Mouse (Mus musculus): ENCODE results near the gene Ucn. TPM values are rescaled to one million over a fixed set of nuclear protein-coding genes. Genes with fewer than 3 reads are reported as not detected.

The Ucn gene
- not detected for total RNA-seq (2021)
- long read RNA-seq, result 0 reads

DNA sequence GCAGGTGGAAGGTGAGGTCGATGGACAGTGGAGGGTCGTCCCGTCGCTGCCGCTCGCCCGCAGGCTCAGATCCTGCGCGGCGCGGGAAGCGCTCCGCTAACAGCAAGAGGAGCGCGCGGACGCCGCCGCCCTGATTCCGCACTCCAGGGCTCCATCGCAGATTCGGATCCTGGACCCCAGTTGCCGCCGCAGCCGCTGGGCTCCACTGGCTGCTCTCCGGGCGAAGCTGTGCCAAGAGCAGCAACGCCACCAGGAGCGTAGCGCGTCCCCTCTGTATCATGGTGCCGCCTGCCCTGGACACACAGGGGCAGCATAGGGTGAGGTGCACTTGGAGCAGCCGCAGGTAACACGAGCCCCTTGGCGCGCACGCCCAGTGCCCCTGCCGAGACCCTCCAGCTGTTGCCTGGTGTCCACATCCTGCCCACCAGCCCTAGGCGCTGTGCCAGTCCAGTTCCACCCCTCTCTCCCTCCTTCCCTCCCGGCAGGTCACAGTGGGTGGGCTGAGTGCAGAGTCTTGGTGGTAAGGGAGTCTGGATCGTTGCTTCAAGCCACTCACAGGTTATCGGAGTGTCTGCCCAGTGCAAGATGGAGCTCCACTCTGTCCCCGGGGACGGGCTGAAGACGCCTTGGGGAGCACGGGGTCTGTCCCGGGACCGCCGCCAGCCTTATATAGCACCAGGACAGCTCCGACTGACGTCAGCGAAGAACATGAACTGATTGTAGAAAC, at the start of gene Ucn:
Ucn (minus strand) TSS at position 589 of the 727 bp plus-strand sequence.
- no peak for DNase-seq (ENCODE audit: low spot score in 2 of 2)

DNA sequence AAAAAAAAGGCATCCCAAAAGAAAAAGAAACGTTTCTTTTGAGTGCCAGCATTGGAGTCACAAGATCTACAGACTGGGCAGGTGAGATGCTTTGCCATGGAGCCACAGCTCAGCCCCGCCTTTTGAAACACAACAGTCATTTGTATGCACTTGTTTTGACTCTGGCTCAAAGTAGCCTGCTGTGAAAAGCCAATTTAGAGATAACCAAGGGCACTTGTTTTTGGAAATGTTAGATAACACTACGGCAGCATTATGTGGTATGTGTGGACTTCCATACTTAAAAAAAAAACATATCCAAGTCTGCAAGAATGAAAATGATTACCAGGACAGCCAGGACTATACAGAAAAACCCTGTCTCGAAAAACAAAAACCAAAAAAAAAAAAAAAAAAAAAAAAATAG, 45.0 kb upstream of the Ucn start:
- no peak for DNase-seq (ENCODE audit: low spot score in 2 of 2)

DNA sequence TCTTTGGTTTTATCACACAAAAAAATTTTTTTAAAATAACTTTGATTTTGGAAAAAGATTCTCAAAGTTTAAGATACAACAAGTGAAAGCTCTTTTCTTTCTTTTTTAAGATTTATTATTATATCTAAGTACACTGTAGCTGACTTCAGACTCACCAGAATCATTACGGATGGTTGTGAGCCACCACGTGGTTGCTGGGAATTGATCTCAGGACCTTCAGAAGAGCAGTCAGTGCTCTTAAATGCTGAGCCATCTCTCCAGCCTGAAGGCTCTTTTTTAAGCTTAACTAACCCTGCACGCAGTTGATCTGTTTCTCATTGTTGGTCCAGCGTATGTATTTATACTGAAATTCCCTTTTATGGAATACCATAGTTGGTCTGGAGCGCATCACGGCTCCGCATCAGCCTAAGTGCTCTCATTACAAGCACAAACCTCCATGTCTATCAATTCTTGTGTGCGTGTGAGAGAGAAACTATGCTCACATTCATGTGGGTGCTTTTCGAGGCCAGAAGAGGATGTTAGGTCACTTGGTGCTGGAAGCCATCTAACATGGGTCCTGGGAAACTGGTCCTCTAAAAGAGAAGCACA, 42.6 kb upstream of the Ucn start:
- no peak for DNase-seq (ENCODE audit: low spot score in 2 of 2)

DNA sequence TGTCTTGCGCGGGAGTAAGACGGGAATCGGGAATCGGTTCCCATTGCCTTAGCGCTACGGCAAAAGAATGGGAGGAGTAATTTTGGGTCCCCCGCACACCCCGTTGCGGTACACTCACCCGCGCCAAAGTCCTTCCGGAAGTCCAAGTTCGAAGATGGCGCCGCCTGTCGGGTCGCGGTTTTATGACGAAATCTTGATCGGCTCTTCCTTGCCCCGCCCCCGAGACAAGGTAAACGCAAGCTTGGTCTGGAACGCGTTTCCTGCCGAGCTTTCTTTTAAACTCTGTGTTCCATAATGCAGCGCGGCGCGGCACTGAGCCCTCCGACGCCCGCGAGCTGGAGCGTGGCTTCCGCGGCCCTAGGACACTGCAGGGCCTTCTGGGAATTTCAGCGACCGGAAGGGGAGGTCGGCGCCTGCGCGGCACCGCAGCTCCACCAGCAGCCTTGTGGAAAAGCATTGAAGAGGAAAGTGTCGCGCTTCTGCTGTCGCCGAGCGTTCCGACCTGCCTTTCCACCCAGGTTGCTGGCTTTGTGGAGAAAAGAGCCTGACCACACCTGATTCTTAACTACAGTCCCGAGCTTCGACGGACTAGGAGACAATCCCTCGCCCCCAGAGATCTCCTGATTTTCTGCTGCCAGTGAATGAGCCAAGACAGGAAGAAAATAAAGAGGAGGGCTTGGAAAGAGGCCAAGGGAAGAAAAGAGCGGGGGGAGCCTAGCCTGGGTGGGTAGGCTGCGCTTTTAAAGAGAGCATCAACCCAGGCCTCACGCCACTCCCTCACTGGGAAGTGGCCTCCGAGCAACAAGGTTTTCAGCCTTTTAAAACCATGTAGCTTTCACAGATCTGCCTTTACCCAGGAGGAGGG, 41.4 kb upstream of the Ucn start, which contains the start of the genes Gm29609 and Gtf3c2:
Gm29609 (minus strand) TSS at position 146 of the 865 bp plus-strand sequence.
Gtf3c2 (minus strand) TSS at position 379 of the 865 bp plus-strand sequence.
- DNase-seq (ENCODE audit: low spot score in 2 of 2), result peak; percentile 97 to 98

DNA sequence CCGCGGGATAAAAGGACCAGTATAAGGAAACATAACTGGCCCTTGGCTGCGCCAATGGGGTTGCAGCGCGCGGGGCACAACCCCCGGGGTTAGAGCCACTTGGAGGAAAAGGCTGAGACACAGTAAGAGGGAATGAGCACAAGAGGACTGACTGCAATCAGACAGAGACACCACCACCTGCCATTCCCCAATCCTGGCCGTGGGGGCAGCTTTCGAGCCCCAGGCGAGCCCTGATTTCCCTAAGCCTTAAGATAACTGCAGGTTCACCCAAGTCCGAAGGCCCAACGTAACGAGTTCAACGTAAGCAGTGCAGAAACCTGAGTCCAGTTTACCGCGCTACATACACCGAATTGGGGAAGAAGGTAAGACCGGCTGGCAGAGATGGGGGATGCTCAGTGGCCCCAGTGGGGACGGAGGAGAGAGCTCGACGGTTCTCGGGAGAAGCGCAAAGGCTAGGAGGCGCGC, 40.7 kb upstream of the Ucn start:
- no peak for DNase-seq (ENCODE audit: low spot score in 2 of 2)

DNA sequence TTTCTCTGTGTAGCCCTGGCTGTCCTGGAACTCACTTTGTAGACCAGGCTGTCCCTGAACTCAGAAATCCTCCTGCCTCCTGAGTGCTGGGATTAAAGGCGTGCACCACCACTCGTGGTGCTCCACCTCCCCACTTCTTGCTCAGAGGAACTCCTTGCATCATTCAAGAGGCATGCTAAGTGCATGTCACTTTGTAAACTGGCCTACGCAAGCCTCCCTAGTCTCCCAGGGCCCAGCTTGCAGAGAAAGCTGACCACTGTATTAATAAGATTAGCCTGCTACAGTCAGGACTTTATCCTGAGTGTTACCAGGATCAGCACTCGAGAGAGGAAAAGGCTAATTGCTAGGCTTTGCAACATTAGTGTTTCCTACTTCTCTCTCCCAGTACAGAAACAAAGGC, 30.0 kb upstream of the Ucn start:
- DNase-seq (ENCODE audit: low spot score in 2 of 2), result no peak

DNA sequence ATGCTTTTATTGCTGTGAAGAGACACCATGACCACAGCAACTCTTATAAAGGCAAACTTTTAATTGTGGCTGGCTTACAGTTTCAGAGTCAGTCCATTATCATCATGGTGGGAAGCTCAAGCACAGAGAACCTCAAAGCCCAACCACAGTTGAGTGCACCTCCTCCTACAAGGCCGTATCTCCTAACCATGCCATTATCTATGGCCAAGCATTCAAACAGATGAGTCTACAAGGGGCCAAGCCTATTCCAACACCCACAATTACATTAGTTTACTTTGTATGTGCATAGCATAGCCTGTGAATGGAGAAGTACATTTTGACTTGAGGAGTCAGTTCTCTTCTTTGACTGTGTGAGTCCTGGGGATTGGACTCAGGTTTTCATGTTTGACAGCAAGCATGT, 26.2 kb upstream of the Ucn start:
- no peak for DNase-seq (ENCODE audit: low spot score in 2 of 2)

DNA sequence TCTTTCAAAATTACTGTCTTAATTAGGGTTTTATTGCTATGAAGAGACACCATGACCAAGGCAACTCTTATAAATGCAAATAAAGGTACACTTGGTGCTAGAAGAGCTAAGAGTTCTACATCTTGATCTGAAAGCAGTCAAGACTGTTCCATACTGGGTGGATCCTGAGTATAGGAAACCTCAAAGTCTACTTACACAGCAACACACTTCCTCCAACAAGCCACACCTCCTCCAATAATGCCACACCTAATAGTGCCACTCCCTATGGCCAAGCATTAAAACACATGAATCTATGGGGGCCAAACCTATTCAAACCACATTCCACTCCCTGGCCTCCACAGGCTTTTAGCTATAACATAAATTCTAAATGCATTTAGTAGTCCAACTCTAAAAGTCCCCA, 23.8 kb upstream of the Ucn start:
- no peak for DNase-seq (ENCODE audit: low spot score in 2 of 2)

DNA sequence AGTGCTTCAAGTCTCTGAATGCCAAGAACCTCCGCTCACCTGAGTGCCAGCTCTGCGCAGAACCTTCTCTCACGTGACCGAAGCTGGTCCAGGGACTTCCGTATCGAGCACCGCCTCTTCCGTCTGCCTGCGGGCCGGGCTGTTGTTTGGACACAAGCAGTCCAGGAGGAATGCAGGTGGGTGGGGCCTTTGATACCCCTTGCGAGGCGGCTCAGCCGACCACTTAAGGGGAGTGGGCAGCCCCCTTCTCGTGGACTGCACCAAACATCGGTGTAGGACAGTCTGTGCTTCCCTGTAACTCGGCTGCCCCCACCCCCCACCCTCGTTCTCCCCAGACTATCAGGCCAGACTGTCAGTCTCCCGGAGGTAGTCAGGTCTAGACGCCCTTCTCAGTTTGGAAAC, 15.5 kb upstream of the Ucn start, which contains the start of gene Mpv17:
Mpv17 (minus strand) TSS at position 100 of the 402 bp plus-strand sequence.
- DNase-seq (ENCODE audit: low spot score in 2 of 2), result peak; percentile 75 to 88

DNA sequence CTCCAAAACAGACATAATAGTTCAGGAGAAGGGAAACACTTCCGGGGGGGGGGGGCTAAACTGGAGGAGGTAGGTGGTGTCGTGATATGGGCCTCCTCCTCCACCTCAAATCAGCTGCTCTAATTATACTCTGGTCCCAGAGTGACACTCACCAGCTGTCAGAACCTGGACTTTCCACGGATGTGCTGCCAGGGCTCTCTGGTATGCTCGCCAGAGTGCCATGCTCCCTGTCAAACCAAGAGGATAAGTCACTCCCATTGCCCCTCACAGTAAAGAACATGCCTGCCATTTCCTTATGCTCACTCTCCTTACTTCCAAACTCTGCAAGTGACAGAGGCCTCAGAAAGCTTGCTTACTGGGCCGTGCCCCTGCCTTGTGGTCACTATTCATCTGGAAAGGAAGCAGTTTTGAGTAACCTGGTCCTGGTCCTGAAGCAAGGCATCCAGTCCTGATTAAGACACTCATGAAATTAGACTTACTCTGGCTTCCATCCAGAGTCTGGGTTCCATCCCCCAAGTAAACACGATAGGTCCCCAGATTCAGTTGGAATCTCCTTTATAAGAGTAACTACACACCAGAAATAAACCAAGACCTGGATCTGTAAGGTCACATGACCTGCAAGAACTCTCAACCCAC, 15.0 kb upstream of the Ucn start:
- DNase-seq (ENCODE audit: low spot score in 2 of 2), result no peak

DNA sequence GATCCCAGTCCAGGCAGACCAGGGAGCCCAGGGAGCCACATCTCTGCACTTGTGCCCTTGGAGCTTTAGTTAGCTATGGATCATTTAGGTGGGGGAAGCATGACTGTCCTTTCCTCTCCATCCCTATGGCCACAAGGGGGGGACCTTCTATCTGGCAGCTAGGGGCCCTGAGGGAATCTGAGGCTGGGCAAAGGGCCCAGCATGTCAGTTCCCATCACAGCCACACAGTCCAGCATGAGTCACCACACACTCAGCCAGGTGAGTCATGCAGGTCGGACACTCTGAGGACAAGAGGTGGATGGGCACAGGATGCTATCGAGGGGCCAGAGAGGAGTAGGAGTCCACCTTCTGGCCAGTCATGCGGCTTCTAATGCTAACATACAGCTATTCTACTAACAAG, 13.1 kb upstream of the Ucn start:
- DNase-seq (ENCODE audit: low spot score in 2 of 2), result no peak

DNA sequence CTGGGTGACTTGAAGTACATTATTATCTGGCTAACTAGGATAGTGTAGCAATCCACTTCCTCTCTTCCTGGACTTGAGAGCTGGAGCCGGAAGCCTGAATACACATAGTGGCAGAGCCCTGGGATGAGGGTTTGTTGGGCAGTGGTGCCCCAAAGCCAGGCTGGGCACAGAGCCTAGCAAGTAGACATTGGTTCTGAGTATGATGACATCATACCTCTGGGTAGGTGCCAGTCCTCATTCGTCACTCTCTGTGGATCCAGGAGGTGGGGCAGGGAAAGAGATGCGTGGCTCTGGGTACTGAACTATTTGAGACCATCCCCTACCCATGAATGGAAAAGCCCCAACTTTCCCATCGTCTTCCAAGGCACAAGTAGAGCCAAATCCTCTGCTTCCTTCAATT, 11.2 kb upstream of the Ucn start:
- DNase-seq (ENCODE audit: low spot score in 2 of 2), result no peak

DNA sequence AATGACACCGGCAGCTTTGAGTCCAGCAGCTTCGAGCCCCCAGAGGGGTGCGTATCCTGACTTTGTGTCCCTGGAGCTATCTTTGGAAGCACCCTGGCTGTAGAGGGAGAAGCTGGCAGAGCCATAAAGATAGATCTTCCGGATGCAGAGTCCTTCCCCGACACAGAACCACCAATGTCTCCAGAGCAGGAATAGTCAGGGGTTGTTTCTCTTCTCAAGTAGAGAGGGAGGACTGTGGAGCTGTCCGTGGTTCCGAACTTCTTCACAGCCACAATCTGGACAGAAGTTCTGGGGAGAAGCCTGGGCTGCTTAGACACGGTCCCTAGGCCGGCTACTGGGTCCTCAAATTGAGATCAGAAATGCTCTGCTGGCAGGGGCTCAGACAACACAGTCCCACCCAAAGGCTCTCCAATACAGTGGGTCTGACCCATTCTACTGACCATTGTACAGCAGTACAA, 368 bp upstream of the Ucn start:
- DNase-seq (ENCODE audit: low spot score in 2 of 2), result no peak

DNA sequence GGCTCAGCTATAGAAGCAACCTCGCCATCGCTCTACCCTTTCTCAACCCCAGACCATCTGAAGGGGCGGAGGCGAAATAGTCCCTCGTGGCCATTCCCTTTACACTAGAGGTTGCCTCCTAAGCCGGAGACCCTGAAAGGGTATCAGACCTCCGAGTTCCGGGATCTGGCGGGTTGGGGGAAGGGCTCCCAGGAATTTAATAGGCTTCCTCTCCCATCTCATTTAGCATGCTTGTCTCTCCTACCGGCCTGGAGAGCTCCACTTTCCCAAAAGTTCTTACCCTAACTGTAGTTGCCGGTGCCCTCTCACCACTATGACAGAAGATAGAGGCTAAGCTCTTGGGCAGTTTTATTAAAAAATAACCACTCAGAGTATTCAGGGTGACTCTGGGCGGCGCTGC, 971 bp downstream of the Ucn start:
- no peak for DNase-seq (ENCODE audit: low spot score in 2 of 2)

DNA sequence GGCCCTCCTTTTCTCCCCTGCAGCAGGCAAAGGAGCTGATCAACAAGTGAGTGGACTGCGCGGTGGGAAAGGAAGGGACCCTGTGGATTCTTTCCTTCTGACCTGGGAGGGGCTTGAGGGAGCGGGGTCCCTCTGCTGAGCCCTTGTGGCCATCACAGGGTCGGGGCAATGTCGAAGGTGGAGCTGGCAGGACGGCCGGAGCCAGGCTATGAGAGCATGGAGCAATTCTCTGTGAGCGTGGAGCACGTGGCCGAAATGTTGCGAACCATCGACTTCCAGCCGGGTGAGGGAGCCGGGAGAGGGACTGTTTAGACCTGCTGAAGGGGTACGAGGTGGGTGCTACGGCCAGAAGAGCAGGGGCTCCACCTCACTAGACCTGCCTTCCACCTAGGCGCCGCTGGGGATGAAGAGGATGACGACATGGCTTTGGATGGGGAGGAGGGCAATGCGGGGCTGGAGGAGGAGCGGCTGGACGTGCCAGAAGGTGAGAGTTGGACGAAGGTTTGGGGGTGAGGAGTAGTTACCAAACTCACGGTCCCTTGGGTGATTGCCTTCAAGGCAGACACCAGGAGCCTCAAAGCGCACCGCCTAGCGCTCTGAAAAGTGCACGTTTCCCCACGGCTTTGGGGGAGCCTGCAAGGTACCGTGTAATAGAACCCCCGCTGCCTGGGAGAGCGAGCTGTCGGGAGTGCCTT, 1.8 kb downstream of the Ucn start:
- no peak for DNase-seq (ENCODE audit: low spot score in 2 of 2)

DNA sequence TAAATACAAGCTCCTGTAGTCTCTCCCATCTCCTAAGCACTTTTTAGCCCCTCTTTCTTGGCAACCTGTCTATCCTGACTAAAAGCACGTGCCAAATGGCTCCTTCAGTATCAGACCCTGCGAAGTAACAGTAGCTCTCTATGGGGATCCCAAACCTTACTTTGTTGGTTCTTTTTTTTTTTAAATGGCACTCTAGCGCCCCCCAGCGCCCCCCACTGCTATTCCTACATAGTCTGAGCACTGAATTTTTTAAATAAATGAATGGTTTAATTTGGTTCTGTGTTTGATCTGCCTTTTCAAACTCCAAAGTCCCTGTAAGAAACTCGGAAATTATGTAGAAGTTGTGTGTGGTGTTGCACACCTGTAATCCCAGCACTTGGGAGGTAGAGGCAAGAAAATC, 12.6 kb downstream of the Ucn start:
- DNase-seq (ENCODE audit: low spot score in 2 of 2), result peak in 1 of 2 experiments; percentile 28

DNA sequence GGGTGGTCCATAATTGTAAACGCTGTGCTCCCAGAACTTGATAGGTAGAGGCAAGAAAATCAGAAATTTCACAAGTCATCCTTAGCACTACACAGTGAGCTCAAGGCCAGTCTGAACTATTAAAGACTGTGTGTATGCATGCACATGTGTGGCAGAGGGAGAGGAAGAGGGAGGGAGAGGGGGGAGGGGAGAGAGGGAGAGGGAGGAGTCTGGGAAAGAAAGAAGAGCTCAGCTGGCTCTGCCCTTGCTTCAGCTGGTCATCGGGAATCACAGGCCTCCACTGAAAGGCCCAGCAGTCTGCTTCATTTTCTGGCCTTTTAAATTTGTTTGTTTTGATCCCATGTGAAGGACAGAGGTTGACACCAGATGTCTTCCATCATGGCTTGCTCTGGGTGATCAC, 15.1 kb downstream of the Ucn start:
- DNase-seq (ENCODE audit: low spot score in 2 of 2), result no peak

DNA sequence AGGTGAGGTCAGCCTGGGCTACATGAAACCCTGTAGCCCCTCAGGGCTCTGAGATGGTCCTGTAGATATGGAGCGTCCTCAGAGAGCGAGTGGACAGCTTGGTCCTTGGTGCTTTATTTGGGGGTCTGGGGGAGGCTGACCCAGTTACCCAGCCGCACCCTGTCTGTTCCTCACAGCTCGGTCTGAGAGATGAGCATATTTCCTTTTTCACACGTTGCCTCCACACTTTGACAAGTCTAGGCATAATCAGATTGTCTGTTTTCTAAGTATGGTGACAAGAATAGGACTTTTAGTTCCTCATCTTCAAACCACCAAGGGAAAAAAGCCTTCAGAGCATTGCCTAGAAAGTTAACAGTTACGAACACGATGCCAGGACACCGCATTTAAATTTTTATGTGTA, 17.5 kb downstream of the Ucn start:
- DNase-seq (ENCODE audit: low spot score in 2 of 2), result peak in 1 of 2 experiments; percentile 21

DNA sequence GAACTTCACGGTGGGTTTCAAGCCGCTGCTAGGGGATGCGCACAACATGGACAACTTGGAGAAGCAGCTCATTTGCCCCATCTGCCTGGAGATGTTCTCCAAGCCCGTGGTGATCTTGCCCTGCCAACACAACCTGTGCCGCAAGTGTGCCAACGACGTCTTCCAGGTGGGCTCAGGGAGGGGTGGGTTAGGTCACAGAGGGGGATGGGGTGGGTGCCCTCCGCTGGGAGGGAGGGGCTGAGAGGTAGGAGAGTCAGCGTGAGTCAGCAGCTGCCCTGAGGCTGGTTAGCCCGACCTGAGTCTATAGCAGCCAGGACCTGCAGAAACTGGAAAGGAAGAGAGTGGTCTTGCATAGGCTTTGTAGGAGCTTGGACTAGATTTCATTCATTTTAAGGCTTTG, 21.7 kb downstream of the Ucn start:
- DNase-seq (ENCODE audit: low spot score in 2 of 2), result no peak

DNA sequence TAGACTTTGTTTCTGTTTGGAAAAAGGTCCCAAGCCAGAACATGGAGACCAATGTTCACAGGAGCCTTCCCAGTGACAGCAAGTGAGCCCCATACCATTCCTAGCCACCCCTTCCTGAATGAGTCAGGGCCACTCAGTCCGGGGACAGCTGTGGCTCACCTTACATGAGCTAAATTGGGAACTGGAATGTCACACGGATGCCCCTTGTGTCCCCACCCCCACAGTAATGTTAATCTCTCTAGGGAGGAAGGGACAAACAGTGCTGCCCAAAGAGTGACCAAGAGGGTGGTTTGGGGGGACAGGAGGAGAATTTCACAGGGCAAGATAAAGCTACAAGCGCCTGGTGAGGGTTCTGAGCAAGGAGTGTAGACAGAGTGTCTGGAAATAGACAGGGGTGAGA, 22.3 kb downstream of the Ucn start, which contains the start of gene Trim54:
Trim54 (plus strand) TSS at position 359 of the 400 bp plus-strand sequence.
- DNase-seq (ENCODE audit: low spot score in 2 of 2), result no peak

All from layer of hippocampus, adult 18-20 months (tissue).